Mouse (Mus musculus): ENCODE measurements at regions not wholly inside any gene's neighbourhood (a gene's known extent, or its start where the extent isn't known, plus 50 kb on each side); places are given as distances from the start of the nearest gene placed in this dataset.

DNA sequence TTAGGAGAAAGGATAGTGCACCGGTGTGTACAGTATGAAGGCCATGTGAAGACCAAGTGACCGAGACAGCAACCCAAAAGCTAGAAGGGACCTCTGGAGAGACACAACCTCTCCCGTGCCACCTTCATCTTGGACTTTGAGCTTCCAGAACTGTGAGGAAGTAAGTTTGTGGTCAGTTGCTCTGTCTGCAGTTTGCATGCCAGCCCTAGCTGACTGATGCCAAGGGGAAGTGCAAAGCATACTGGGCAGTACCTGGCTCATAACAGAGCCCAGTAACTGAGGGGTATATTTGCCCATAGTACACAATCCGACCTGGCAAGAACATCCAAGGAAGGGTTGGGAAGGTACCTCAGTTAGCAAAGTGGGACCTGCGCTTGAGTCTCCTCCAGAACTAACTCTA lies 249.3 kb upstream of the Stt3b start:
- TF ChIP-seq CTCF (IDR thresholded peaks at IDR 0.05; ENCODE audit: insufficient read depth, low read length) (no peak), POLR2A (IDR thresholded peaks at IDR 0.05; ENCODE audit: borderline replicate concordance, extremely low read depth, low read depth, low read length) (no peak)
